Mouse (Mus musculus) frontal cortex, postnatal 14 days (tissue): ENCODE measurements at regions not wholly inside any gene's neighbourhood (a gene's known extent, or its start where the extent isn't known, plus 50 kb on each side); places are given as distances from the start of the nearest gene placed in this dataset.
"Not testable (repeated sequence)": the region's sequence is repeated elsewhere in the genome, so short reads cannot be mapped to it uniquely, and the experiment has no call there.

Experiments
- DNase-seq, 2 experiments: peaks; one replicate each; pipeline ENCODE4 v3.0.0; 2022; ENCODE audit warnings: low spot score in 2 of 2

DNA sequence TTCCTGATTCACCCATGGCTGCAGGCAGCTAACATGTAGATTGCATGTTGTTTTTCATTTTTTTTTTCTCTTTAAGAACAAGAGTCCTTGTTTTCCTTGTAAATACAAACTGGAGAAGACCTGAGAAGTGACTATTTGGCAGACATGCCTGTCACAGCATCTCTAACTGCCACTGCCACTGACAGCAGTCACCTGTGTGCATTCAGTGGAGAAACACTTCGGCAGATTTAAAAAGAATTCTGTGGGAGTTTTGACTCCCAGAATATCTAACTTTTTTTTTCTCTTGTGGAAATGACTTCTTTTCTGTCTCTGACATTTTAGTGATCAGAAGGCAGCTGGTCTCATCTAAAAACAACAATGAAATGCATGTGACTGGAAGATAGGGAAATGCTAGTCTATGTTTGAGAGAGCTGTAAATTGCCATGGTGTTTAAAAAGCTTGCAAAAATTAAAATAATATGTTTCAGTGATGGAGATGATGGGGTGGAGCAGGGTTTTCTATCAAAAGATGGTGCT lies 526.0 kb upstream of the Agtr1b start:
- peak in 1 of 2 experiments; percentile 5 for DNase-seq

DNA sequence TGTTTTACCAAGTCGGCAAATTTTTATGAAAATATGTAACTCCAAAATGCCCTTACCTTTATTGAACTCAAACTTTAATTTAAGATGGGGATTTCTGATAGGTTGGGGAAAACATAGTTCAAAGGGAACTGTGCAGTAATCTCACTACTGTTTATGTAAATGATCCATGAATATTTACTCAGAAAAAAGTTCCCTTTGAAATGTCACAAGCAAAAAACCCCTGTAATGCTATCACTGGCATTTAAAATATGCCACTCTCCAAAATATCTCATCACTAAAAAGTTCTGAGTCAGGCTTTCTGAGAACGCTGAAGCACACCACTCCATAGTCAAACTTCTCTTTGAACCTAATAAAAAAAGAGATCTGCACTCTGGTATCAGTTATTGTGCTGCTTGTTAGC lies 497.3 kb upstream of the Agtr1b start:
- DNase-seq: no peak

DNA sequence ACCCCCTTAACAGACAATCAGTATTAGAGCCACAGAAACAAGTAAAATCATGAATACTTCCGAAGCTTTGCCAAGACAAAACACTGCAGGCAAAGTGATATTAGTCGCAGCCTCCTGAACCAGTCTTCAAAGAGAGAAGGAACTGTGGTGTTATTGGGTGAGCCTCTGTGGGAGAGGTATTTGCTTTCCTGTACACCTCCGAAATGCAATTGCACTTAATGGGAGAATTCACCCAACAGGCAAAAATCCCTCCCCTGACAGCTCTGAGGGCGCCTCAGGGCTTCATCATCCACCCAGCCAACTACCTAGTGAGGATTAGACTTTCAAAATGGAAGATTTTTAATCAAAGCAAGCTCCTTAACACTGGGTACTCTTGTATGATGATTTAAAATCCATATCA lies 464.1 kb upstream of the Agtr1b start:
- DNase-seq: no peak

DNA sequence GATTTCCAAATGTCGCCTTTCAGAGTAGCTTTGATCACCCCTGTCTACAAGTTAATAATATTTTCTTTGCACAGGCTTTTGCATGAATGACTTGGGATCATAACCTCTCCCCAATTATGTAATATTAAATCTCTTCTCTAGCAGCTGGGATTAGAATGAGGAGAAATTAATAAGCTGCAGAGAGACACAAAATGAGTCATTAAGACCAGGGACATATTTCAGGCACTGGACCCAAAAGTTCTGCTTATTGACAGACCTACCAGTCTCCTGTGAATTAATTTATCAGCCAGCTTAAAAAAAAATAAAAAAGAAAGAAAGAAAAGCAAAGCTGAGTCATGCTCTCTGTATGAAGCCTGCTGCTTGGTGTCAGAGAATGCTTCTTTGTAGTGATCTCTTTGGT lies 462.4 kb upstream of the Agtr1b start:
- DNase-seq: no peak

DNA sequence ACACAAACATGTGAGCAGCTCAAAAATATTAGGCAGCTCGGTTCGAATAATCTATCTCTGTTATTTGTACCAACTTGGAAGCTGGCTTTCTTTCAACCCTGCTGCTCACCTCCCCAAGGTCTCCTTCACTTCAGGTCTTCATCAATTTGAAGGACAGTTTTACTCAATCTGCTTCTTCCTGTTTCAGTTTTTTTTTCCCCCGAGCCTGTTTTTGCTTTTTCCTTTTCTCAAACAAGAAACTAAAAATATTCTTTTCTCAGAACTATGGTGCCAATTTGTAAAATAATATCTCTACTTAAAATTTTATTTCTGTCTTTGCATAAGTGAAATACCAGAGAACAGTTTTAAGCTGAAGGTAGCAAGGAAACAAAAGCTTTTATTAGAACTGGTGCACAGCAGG lies 461.8 kb upstream of the Agtr1b start:
- no peak for DNase-seq

DNA sequence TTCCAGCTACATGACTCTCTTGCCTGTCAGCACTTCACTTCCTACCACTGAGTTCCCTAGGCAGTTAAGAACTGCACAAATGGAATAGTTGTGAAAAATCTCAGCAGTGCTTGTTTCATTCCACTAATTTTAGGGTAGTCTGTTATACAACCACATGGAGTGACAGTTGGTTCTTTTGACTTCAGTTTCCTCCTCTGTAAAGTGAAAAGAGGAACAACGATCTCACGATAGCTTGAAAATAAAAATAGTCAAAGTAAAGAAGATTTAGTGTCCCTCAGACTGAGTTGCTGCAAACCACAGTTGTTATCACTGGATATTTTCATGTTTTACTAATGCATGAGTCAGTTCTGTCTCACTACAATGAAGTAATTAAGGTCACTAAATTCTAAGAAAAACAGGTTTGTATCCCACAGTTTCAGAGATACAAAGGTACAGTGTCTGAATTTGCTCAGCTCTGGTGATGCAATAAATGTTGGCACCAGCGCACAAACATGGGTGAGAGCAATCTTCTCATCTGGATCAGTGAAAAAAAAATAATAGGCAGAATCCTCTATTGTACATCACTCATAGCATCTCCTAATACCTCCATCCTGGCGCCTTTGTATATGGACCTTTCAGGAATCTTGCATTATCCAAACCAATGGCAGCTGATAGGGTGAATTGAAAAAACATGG lies 458.8 kb upstream of the Agtr1b start:
- DNase-seq: no peak

DNA sequence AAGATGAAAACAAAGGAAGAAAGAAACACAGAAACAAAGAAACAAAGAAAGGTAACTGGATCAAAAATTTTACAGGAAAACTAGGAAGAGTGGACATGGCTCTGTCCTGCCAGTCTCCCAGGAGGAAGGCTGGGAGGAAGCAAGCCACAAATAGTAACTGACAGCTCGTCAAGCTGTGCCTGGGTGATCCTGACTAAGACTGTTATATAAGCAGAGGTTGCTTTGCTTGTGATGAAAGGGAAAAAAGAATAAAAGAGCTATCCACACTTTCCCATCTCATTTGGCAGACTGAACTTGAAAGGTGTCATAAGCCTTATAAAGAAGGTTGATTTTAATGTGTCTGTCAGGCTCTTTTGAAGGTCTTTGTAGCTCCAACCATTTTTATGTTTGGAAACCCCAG lies 455.2 kb upstream of the Agtr1b start:
- no peak for DNase-seq

DNA sequence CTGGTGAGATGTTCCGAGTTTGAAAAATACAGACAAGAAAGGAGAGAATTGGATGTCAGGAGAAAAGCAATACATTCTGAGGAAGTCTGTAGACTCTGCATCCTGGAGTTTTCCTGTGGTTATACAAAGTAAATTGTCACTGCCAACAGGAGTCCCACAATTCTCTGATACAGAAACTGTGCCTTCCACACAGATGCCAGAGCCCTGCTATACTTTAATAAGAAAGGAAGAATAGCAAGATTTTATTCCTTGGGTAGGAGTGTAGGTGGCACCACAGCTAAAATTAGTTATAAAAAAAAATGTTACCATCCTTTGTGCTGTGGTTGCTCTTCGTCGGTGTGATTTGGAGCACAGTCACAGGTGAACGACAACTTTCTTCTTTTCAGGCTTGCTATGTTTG lies 454.7 kb upstream of the Agtr1b start:
- no peak for DNase-seq

DNA sequence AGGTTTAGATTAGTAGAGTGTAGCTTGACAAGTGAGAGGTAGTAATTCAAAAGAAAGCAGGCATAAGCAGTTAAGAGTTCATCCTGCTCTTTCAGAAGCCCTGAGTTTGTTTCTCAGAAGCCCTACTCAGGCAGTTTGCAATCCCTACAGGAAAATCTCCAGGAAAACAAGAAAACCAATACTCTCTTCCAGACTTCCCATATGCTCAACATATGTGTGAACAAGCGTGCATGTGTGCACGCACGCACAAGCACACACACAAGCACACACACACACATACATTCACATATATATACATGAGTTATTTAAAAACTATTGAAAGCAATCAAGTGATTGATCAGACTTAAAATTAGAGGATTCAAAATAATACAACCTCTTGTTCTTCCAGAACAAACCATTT lies 453.1 kb upstream of the Agtr1b start:
- DNase-seq: no peak

DNA sequence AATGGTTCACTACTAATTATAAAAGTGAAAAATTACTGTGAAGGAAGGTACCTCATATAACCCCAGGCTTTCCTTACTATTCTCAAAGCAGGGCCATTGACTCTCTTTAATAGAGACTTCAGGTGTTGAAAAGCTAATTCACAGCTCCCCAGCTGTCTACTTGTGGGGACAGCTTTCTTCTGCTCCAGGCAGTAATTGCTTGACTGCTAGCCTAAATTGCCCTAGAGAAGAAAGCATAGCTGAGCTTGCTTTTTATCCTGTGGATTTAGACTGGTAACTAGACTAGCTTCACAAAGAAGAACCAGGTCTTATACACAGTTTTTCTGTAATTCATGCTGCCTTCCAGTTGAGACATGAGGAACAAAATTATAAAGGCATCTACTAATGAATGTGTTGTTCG lies 452.6 kb upstream of the Agtr1b start:
- no peak for DNase-seq

DNA sequence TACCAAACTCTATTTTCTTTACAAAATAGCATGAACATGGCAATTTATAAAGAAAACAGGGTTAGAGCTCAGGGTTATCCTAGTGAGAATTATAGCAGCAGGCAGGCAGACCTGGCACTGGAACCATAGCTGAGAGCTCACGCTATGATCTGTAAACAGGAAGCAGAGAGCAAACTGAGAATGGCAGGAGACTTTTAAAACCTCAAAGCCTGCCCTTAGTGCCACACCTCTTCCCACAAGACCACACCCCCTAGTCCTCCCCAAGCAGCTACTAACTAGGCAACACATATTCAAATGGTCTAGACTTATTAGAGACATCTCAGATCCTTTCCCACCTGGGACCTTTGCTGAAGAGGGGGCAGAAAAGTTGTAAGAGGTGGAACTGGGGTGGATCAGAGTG lies 449.6 kb upstream of the Agtr1b start:
- DNase-seq: no peak

DNA sequence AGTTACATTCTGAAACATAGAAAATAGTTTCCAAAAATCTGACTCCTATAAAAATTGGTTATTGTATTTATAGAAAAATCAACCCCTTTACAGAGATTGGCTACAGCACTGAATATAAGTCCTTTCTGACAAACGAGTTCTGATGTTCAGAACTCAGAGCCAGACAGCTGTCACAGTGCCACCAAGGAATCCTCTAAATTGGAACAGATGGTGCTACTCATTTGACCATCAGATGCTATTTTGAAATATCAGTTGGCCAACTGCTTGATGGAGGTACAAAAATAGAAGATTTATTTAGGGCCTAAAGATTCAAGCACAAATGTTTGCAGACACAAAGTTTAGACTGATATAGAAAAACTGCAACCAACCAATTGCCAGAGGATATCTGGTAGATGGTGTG lies 427.3 kb upstream of the Agtr1b start:
- no peak for DNase-seq

DNA sequence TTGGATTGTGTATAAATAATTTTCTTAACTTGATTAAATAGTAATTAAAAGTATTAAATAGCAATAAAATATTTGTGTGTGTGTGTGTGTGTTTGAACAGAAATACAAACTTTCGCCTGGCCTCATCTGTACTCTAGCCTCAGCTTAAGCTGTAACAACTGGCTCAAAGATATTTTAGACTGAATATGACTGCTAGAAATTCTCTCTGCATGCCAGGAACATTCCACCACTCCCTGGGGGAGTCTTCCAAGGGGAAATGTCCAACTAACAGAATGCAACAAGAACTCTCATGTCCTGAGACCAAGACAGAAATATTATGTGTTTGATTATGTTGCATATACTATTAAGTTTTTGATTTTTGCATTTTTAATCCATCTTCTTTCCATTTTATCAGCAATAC lies 425.5 kb upstream of the Agtr1b start:
- DNase-seq: no peak

DNA sequence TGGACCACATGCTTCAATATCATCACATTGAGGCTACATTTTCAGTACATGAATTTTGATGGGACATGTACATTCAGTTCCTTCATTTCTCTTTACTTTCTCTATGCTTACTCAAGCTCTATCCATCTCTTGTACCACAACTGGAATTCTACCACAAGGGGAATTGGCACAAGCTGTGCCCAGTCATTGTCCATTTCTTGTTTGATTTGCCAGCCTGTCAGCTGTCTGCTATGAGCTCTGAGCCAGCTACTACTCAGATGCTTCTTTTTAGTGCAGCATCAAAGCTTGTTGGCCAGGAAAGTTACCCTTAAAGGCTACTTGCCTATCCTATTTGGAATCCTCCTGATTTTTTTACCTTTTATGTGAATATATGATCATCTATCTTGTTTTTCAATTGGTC lies 410.9 kb upstream of the Agtr1b start:
- DNase-seq: no peak

DNA sequence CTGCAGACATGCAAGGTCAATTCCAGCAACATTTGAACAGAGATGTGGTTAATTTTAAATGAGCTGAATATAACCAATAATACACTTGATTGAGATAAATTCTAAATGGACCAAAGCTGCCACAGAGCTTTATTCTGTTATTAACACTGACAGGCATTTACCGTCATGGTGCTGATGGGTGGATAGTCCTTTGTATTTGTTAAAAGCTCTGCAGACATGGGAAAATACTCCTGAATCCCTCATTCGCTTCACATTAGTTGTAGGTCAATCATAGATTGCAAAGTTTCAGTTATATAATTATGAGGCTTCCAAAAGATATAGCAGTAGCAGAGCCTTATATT lies 410.0 kb upstream of the Agtr1b start:
- DNase-seq: no peak

DNA sequence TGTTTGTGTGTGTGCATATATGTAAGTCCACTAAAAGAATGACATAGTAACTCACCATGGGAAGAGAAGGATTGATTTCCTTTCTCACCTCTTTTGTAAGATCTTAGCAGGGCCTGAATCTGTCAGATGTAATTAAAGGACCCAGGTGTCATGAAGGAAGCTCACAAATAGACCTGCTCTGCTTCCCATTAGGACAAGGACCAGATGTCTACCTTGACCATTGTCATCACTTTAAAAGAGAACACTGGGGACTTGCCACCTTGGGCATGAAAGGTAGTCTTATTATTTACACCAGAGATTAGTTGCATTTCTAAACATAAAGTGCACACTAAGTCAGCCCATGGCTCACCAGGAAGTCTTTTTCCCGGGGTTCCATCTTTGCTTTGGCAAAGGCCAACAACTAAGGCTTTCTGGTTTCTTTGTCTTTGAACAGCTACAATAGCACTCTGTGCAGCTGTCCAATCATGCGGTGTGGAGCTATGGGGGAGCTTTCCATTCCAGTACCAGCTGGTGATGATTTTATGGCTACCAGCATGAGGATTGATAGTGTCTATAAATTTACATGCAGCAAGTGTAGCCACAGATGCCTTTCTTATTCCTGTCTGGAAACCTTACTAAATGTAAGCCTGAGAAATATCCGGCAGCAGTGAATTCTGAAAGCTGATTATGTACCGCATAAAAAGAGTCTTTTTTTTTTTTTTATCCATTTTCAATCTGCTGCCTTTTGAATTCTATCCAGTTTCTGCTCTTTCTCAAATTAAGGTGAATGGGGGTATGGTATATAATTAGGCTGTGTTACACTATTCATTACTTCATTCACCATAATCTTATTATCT lies 409.4 kb upstream of the Agtr1b start:
- peak in 1 of 2 experiments; percentile 19 for DNase-seq

DNA sequence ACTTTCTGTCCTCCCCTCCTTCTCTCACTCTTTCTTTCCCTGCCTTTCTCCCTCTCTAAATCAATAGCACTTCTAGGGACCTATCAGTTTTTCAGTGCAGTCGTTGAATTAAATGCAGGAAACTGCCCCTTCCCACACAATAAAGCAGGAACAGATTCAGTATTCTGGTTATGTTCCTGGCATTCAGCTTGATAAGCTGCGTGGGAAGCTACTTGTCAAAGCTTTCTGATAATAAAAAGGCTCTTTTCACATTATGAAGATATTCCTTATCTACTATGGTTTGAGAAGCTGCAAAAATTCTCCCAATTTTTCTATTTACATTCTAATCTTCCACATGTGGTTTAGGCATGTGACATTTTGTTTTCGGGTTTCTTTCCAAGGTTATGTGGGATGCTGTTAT lies 367.3 kb upstream of the Agtr1b start:
- DNase-seq: no peak

DNA sequence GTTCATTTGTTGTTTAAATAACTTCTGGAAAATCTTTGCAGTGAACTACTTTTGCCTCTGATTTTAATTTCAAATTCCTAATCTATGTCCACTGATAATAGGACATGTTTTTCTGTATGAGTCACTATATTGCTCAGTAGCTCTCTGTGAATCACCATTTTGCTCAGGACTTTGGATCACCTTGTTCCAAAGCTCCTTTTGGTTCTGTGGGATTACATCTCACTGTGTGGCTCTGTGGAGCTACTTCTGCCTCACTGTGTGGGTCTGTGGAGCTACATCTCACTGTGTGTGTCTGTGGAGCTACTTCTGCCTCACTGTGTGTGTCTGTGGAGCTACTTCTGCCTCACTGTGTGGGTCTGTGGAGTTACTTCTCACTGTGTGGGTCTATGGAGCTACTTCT lies 365.0 kb upstream of the Agtr1b start:
- no peak for DNase-seq

DNA sequence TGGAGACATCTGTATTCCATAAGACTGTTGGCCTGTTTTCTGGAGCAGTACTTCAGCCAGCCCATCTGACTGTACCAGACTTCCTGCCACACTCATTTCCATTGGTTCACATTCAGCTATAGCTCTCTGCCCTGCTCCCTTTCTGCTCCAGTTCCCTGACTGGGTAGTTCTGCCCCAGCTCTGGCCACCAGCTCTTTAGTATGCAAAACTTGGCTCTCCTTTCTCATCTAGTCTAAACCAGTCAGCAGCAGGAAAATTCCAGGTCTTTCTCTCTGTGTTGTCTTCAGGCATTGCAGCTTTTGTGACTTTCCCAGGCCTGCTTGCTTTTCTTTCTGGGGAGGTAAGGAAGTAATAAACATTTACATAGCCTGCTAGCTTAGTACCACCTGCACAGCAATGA lies 363.5 kb upstream of the Agtr1b start:
- DNase-seq: no peak

DNA sequence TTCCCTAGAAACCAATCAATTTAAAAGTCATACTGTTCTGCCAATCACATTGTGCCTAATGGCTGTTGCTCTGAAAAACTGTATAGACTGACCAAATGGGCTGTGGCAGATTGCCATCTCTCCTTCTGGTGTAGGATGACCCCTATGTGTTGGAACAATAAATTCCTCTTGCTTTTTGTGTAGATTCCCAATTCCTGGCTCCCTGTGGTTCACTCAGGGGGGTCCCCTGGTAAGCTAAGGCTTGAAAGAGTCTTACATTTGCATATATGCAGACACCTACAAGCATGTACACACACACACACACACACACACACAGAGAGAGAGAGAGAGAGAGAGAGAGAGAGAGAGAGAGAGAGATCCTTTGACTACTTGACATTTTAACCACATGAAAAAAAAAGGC lies 362.8 kb upstream of the Agtr1b start:
- DNase-seq: not testable (repeated sequence)

DNA sequence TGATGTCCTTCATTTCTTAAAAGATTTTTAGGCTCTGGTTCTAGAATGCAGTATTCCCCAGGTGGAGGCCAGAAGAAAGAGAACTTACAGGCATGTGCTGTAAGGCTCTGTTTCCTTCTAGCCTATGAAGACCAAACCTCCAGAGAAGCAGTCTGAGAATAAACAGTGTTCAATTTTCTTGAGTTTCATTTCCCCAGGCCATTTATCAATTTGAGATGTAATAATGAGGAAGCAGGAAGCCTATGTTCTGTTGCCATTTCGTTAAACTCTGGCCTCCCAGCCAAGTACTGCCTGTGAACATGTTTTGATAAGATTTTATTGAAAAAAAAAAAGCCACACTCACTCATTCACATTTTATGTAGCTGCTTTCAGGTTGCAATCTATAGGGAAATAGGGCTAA lies 347.7 kb upstream of the Agtr1b start:
- DNase-seq: no peak

DNA sequence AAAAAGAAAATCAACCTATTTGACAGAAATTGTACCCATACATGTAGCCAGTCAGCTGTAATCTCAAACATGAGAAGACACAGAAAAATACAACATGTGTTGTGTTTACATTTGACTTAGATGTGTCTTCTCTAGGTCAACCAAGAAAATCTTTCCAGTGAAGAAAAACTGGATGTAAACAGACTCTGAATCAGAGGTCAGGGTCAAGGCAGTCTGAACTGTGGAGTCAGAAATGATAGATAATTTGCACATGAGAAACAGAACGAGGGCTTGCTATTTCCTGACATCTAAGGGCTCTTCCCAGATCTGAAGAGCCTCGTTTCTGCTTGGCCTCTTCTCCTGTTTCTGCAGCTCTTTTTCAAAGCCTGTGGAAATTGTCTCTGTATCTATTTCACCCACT lies 342.7 kb upstream of the Agtr1b start:
- no peak for DNase-seq

DNA sequence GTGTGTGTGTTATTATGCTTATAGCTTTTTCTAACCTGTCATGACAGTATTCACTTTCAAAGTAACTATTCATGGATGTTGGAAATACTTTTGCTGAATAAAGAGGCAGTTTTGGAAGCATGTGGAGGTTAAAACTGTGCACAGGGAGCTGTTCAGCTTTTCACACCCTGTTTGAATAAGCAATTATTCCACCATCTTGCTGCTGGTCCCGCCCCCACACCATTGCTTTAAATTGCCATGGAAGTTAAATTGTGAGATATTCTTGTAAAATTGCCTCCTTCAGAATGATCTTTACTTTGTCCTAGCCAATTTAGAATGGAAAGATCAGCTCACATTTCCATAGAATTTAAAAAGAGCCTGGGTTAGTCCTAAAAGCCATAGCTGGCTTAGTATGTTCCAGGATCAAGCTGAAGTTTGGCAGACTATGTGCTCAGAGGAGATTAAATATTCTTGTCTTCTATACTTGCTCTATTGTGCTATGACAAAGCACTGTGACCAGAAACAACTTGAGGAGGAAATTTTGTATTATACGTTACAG lies 328.4 kb upstream of the Agtr1b start:
- peak; percentile 25 to 42 for DNase-seq
